Mouse (Mus musculus): ENCODE measurements around the gene Slc6a1. TPM values are rescaled to one million over a fixed set of nuclear protein-coding genes. Genes with fewer than 3 reads are reported as not detected.

Gene Slc6a1
- polyA plus RNA-seq, 1 experiment from 2014 or later: 0.84 TPM

- WGBS: 52% methylated on average over 4 of the region's 4 CpGs
- no peak for ATAC-seq (ENCODE audit: insufficient number of reproducible peaks, insufficient read depth, low FRiP score, low read depth)
- Histone ChIP-seq H3K4me2 (ENCODE audit: low read length) (no peak overlapping the region), H3K4me3 (ENCODE audit: control insufficient read depth in 1 of 2, insufficient read depth in 1 of 2, low read depth in 1 of 2, low read length in 2 of 2) (no peak overlapping the region), H3K27me3 (ENCODE audit: control insufficient read depth, insufficient read depth, low read length) (peaks cover 40% of the 10 kb centered on the region), H3K4me1 (ENCODE audit: control insufficient read depth in 2 of 2, insufficient read depth in 2 of 2, low read length in 2 of 2) (peaks cover 0 to 4% of the 10 kb centered on the region in 2 experiments; a peak in 1 of 4 replicates), H3K9me3 (ENCODE audit: control insufficient read depth, low read length) (no peaks in the 10 kb centered on the region), H3K9ac (ENCODE audit: low read length) (no peak overlapping the region), H3K27ac (replicated peaks in 1 of 2; ENCODE audit: control insufficient read depth in 1 of 2, insufficient read depth in 1 of 2, low read depth in 2 of 2, low read length in 2 of 2) (no peak overlapping the region), H3K36me3 (ENCODE audit: control insufficient read depth, insufficient read depth, low read length) (no peaks in the 10 kb centered on the region)
Observed at GRCm38 (mm10) chr6:114290929-114291328, 8.5 kb downstream of the Slc6a1 start.

DNA sequence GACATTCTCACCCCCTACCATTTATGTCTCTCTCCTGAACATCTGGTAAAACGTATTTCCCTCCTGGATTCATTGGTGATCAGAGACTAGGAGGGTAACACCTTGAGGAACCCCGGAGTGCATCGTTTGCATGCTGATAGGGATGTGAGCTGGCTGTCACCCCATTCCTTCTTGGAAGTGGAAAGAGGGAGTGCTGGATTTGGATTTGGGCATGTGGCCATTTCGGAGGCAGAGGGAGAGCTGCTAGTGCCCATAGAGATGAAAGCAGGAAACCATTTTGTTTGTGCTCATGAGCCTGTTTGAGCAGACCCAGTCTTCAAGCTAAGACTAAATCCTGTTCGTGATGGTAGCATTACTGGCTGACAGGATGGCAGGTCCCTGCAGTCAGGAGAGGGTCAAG, 9.0 kb downstream of the Slc6a1 start:
- no peak overlapping the region for H3K27ac ChIP-seq (replicated peaks in 1 of 2; ENCODE audit: control insufficient read depth in 1 of 2, insufficient read depth in 1 of 2, low read depth in 2 of 2, low read length in 2 of 2)
- H3K4me2 ChIP-seq (ENCODE audit: low read length): no peak overlapping the region
- no peaks in the 10 kb centered on the region for H3K36me3 ChIP-seq (ENCODE audit: control insufficient read depth, insufficient read depth, low read length)
- no peaks in the 10 kb centered on the region for H3K9me3 ChIP-seq (ENCODE audit: control insufficient read depth, low read length)
- WGBS: 45% methylated on average over 5 of the region's 5 CpGs
- H3K4me3 ChIP-seq (ENCODE audit: control insufficient read depth in 1 of 2, insufficient read depth in 1 of 2, low read depth in 1 of 2, low read length in 2 of 2): no peak overlapping the region
- H3K4me1 ChIP-seq (ENCODE audit: control insufficient read depth in 2 of 2, insufficient read depth in 2 of 2, low read length in 2 of 2): peaks cover 1 to 4% of the 10 kb centered on the region in 2 experiments; a peak in 1 of 4 replicates
- no peak for ATAC-seq (ENCODE audit: insufficient number of reproducible peaks, insufficient read depth, low FRiP score, low read depth)
- peaks cover 37% of the 10 kb centered on the region for H3K27me3 ChIP-seq (ENCODE audit: control insufficient read depth, insufficient read depth, low read length)
- H3K9ac ChIP-seq (ENCODE audit: low read length): no peak overlapping the region

DNA sequence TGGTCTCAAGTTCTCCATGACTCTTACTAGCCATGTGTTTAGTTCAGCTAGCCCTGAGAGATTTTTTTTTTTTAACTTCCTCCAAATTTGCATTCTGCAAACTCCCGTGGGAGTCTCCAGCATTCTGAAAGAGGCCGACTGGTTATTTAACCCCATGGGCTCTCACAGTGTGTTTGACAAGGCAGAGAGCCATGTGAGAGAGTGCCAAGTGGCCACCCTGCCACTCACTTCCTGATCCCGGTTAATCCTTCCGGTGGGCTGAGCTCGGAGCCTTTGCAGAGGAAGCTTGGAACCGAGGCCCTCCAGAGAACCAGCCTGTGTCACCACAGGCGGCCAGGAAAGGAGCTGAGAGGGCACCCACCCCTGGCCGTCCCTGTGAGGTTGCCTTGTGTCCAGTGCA, 11.1 kb downstream of the Slc6a1 start:
- no peaks in the 10 kb centered on the region for H3K36me3 ChIP-seq (ENCODE audit: control insufficient read depth, insufficient read depth, low read length)
- H3K4me1 ChIP-seq (ENCODE audit: control insufficient read depth in 2 of 2, insufficient read depth in 2 of 2, low read length in 2 of 2): peaks cover 4 to 7% of the 10 kb centered on the region in 2 experiments; a peak in 1 of 4 replicates
- H3K4me3 ChIP-seq (ENCODE audit: control insufficient read depth in 1 of 2, insufficient read depth in 1 of 2, low read depth in 1 of 2, low read length in 2 of 2): no peak overlapping the region
- H3K9ac ChIP-seq (ENCODE audit: low read length): no peak overlapping the region
- no peak for ATAC-seq (ENCODE audit: insufficient number of reproducible peaks, insufficient read depth, low FRiP score, low read depth)
- no peaks in the 10 kb centered on the region for H3K9me3 ChIP-seq (ENCODE audit: control insufficient read depth, low read length)
- no peak overlapping the region for H3K27ac ChIP-seq (replicated peaks in 1 of 2; ENCODE audit: control insufficient read depth in 1 of 2, insufficient read depth in 1 of 2, low read depth in 2 of 2, low read length in 2 of 2)
- H3K27me3 ChIP-seq (ENCODE audit: control insufficient read depth, insufficient read depth, low read length): peaks cover 19% of the 10 kb centered on the region
- WGBS: 28% methylated on average over 8 of the region's 8 CpGs
- H3K4me2 ChIP-seq (ENCODE audit: low read length): no peak overlapping the region

DNA sequence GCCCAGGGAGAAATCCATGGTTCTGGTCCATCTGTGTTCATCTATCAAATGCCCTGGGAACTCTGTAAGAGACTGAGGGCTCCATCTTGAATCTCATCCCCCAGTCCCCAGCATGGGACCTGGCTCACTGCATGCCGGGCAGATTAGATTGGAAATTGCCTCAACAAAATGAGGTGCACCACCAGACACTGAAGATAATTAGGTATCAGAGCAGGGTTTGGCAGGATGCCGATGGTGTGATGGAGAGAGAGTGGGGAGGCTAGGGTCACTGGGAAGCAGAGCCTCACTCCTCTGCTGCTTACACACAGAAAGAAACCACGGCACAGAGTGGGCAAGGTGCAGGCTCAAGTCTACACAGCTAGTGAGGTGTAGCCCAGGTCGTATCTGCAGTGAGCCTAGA, 12.7 kb downstream of the Slc6a1 start:
- Histone ChIP-seq H3K27me3 (ENCODE audit: control insufficient read depth, insufficient read depth, low read length) (peaks cover 13% of the 10 kb centered on the region), H3K9me3 (ENCODE audit: control insufficient read depth, low read length) (no peaks in the 10 kb centered on the region), H3K4me3 (ENCODE audit: control insufficient read depth in 1 of 2, insufficient read depth in 1 of 2, low read depth in 1 of 2, low read length in 2 of 2) (no peak overlapping the region), H3K4me2 (ENCODE audit: low read length) (no peak overlapping the region), H3K27ac (replicated peaks in 1 of 2; ENCODE audit: control insufficient read depth in 1 of 2, insufficient read depth in 1 of 2, low read depth in 2 of 2, low read length in 2 of 2) (no peak overlapping the region), H3K36me3 (ENCODE audit: control insufficient read depth, insufficient read depth, low read length) (no peaks in the 10 kb centered on the region), H3K4me1 (ENCODE audit: control insufficient read depth in 2 of 2, insufficient read depth in 2 of 2, low read length in 2 of 2) (peaks cover 4 to 7% of the 10 kb centered on the region in 2 experiments; a peak in 1 of 4 replicates), H3K9ac (ENCODE audit: low read length) (no peak overlapping the region)
- ATAC-seq (ENCODE audit: insufficient number of reproducible peaks, insufficient read depth, low FRiP score, low read depth): no peak
- WGBS: 79% methylated on average over 4 of the region's 4 CpGs

DNA sequence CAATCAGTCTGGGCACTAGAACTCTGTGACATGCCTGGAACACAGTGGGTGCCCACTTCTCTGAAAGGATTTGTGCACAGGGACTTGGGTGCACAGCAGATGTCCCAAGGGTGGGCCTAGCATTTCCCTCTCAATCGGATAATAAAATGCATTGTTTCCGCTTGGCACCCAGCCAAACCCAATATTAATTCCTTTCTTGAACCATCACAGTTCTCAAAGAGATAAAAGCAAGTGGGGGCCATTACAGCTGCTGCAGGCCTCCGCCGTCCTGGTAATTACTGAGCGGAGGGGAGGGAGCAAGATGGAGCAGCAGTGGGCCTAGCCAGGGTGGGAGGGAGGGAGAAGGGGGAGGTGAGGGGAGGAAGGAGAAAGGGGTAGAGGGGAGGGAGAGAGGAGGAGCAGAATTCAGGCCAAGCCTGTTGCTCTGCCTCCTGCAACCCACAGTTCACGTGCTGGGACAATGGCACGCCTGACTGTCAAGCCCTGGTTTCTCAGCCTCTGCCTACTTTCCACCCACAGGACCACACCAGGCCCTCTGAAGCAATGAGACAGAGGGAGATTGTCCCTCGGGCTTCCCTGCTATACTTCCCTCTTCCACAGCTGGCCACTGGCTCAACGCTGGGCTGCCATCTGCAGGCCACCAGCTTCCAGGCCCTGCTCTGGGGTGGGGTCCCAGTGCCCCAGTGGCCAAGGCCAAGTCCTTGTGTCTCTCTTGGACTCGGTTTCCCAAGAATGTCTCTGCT, 15.0 kb downstream of the Slc6a1 start:
- H3K36me3 ChIP-seq (ENCODE audit: control insufficient read depth, insufficient read depth, low read length): no peaks in the 10 kb centered on the region
- H3K4me1 ChIP-seq (ENCODE audit: control insufficient read depth in 2 of 2, insufficient read depth in 2 of 2, low read length in 2 of 2): peaks cover 4 to 7% of the 10 kb centered on the region in 2 experiments; a peak in 1 of 4 replicates
- H3K9ac ChIP-seq (ENCODE audit: low read length): no peak overlapping the region
- H3K27me3 ChIP-seq (ENCODE audit: control insufficient read depth, insufficient read depth, low read length): no peaks in the 10 kb centered on the region; the same call in 1 of the 2 replicates
- H3K9me3 ChIP-seq (ENCODE audit: control insufficient read depth, low read length): no peaks in the 10 kb centered on the region
- H3K4me3 ChIP-seq (ENCODE audit: control insufficient read depth in 1 of 2, insufficient read depth in 1 of 2, low read depth in 1 of 2, low read length in 2 of 2): no peak overlapping the region
- no peak for ATAC-seq (ENCODE audit: insufficient number of reproducible peaks, insufficient read depth, low FRiP score, low read depth)
- no peak overlapping the region for H3K27ac ChIP-seq (replicated peaks in 1 of 2; ENCODE audit: control insufficient read depth in 1 of 2, insufficient read depth in 1 of 2, low read depth in 2 of 2, low read length in 2 of 2)
- WGBS: 50% methylated on average over 10 of the region's 10 CpGs
- no peak overlapping the region for H3K4me2 ChIP-seq (ENCODE audit: low read length)

- Histone ChIP-seq H3K9ac (ENCODE audit: low read length) (no peak overlapping the region), H3K4me3 (ENCODE audit: control insufficient read depth in 1 of 2, insufficient read depth in 1 of 2, low read depth in 1 of 2, low read length in 2 of 2) (no peak overlapping the region), H3K4me2 (ENCODE audit: low read length) (no peak overlapping the region), H3K36me3 (ENCODE audit: control insufficient read depth, insufficient read depth, low read length) (no peaks in the 10 kb centered on the region), H3K4me1 (ENCODE audit: control insufficient read depth in 2 of 2, insufficient read depth in 2 of 2, low read length in 2 of 2) (0 out of 4 replicates have a peak, but pooled peaks cover 3 to 4% of the 10 kb centered on the region in 2 experiments), H3K27ac (replicated peaks in 1 of 2; ENCODE audit: control insufficient read depth in 1 of 2, insufficient read depth in 1 of 2, low read depth in 2 of 2, low read length in 2 of 2) (no peak overlapping the region), H3K9me3 (ENCODE audit: control insufficient read depth, low read length) (no peaks in the 10 kb centered on the region), H3K27me3 (ENCODE audit: control insufficient read depth, insufficient read depth, low read length) (no peaks in the 10 kb centered on the region; the same call in 1 of the 2 replicates)
- ATAC-seq (ENCODE audit: insufficient number of reproducible peaks, insufficient read depth, low FRiP score, low read depth): no peak
- WGBS: 85% methylated on average over 5 of the region's 5 CpGs
Observed at GRCm38 (mm10) chr6:114299699-114300098, 17.3 kb downstream of the Slc6a1 start.

GRCm38 (mm10) chr6:114300737-114301136, 18.3 kb downstream of the Slc6a1 start:
- H3K4me2 ChIP-seq (ENCODE audit: low read length): no peak overlapping the region
- no peak overlapping the region for H3K27ac ChIP-seq (replicated peaks in 1 of 2; ENCODE audit: control insufficient read depth in 1 of 2, insufficient read depth in 1 of 2, low read depth in 2 of 2, low read length in 2 of 2)
- no peak overlapping the region for H3K4me3 ChIP-seq (ENCODE audit: control insufficient read depth in 1 of 2, insufficient read depth in 1 of 2, low read depth in 1 of 2, low read length in 2 of 2)
- 77% methylated on average over 11 of the region's 11 CpGs for WGBS
- 0 out of 4 replicates have a peak, but pooled peaks cover 3 to 4% of the 10 kb centered on the region in 2 experiments for H3K4me1 ChIP-seq (ENCODE audit: control insufficient read depth in 2 of 2, insufficient read depth in 2 of 2, low read length in 2 of 2)
- H3K9ac ChIP-seq (ENCODE audit: low read length): no peak overlapping the region
- no peaks in the 10 kb centered on the region for H3K9me3 ChIP-seq (ENCODE audit: control insufficient read depth, low read length)
- no peaks in the 10 kb centered on the region for H3K36me3 ChIP-seq (ENCODE audit: control insufficient read depth, insufficient read depth, low read length)
- H3K27me3 ChIP-seq (ENCODE audit: control insufficient read depth, insufficient read depth, low read length): no peaks in the 10 kb centered on the region; the same call in 1 of the 2 replicates
- ATAC-seq (ENCODE audit: insufficient number of reproducible peaks, insufficient read depth, low FRiP score, low read depth): no peak

All from heart, embryonic 14.5 days (tissue).